ENCODE assay signal across 9 mouse cellular contexts in the genomic region with DNA sequence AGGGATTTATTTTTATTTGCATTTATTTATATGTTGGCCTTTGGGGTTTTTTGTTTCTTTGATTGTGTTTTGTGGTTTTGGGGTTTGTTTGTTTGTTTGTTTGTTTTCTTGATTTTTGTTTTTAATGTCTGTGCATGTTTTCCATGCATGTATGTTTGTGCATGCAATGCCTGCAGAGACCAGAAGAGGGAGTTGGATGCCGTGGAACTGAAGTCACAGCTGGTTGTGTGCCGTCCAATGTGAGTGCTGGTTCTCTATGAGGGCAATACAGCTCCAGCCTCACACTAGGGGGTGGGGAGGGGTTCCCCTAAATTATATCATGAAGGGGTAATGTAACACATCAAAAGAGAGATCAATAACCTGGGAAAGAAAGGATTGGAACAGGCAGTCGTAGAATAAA. TPM values are rescaled to one million over a fixed set of nuclear protein-coding genes. Genes with fewer than 3 reads are reported as not detected.
DNase-seq lines count a peak whose midpoint lies in the region; ATAC-seq lines count a peak whose summit lies in the region.
"Had no signal": no experiment of that assay in that cellular context is flagged by ENCODE, and none has a peak within 500 bp of the region (broad histone marks: within the 10 kb centered on the region; RNA-seq: fewer than 3 reads in every experiment).

No protein-coding gene starts in this region.

- 44% methylated on average over 3 of the region's 3 CpGs for WGBS in midbrain, embryonic 11.5 days
- WGBS in midbrain, embryonic 15.5 days, result 51% methylated on average over 3 of the region's 3 CpGs

- no peak overlapping the region for H3K27ac ChIP-seq in midbrain, embryonic 11.5 days (ENCODE audit: low read depth, low read length)
- H3K27ac ChIP-seq in midbrain, embryonic 15.5 days, result no peak overlapping the region
- H3K27ac ChIP-seq: heart, embryonic 13.5 days had no signal

- H3K9me3 ChIP-seq in midbrain, embryonic 11.5 days (ENCODE audit: control insufficient read depth, low read length), result no peaks in the 10 kb centered on the region
- no peaks in the 10 kb centered on the region for H3K9me3 ChIP-seq in midbrain, embryonic 15.5 days
- H3K9me3 ChIP-seq: heart, embryonic 13.5 days had no signal

- H3K4me2 ChIP-seq in midbrain, embryonic 11.5 days, result no peak overlapping the region
- H3K4me2 ChIP-seq in midbrain, embryonic 15.5 days, result no peak overlapping the region
- H3K4me2 ChIP-seq: heart, embryonic 13.5 days had no signal

- no peak for ATAC-seq in midbrain, embryonic 11.5 days (ENCODE audit: low FRiP score)
- ATAC-seq in midbrain, embryonic 15.5 days (replicated peaks), result no peak

- H3K36me3 ChIP-seq in midbrain, embryonic 11.5 days (ENCODE audit: control insufficient read depth, insufficient read depth, low read length), result no peaks in the 10 kb centered on the region
- no peaks in the 10 kb centered on the region for H3K36me3 ChIP-seq in midbrain, embryonic 15.5 days (replicated peaks)
- H3K36me3 ChIP-seq: heart, embryonic 13.5 days had no signal

- H3K4me1 ChIP-seq in midbrain, embryonic 11.5 days (ENCODE audit: control insufficient read depth, insufficient read depth, low read length), result no peaks in the 10 kb centered on the region
- peaks cover 11% of the 10 kb centered on the region for H3K4me1 ChIP-seq in midbrain, embryonic 15.5 days

- H3K4me3 ChIP-seq in midbrain, embryonic 11.5 days (ENCODE audit: low read depth, low read length), result no peak overlapping the region
- no peak overlapping the region for H3K4me3 ChIP-seq in midbrain, embryonic 15.5 days
- H3K4me3 ChIP-seq: heart, embryonic 13.5 days had no signal

- peak; percentile 43 to 52 for DNase-seq in cerebellum, postnatal 10 days
- DNase-seq in cerebellum, adult 9-11 months, result no peak
- DNase-seq in midbrain, embryonic 11.5 days (ENCODE audit: low spot score, missing footprints), result peak; percentile 89
- peak; percentile 20 for DNase-seq in forelimb bud, embryonic 11.5 days (ENCODE audit: low read depth, low spot score)
- DNase-seq in thymus, postnatal 0 days (ENCODE audit: low spot score), result peak; percentile 41
- no peak for DNase-seq in left cerebral cortex, adult 8-10 months (ENCODE audit: low spot score in 2 of 2)
- DNase-seq in layer of hippocampus, adult 9-11 months, result no peak

- H3K9ac ChIP-seq in midbrain, embryonic 11.5 days (ENCODE audit: low read length), result no peak overlapping the region
- no peak overlapping the region for H3K9ac ChIP-seq in midbrain, embryonic 15.5 days
- H3K9ac ChIP-seq: heart, embryonic 13.5 days had no signal

- no peaks in the 10 kb centered on the region for H3K27me3 ChIP-seq in midbrain, embryonic 11.5 days (ENCODE audit: control insufficient read depth, insufficient read depth, low read length)
- no peaks in the 10 kb centered on the region for H3K27me3 ChIP-seq in midbrain, embryonic 15.5 days (replicated peaks)
- H3K27me3 ChIP-seq: heart, embryonic 13.5 days had no signal

RNA-seq across cellular contexts. Expression of a gene that starts 58.2 kb away (rescaled TPM):
- polyA plus RNA-seq in midbrain, embryonic 11.5 days (2014; fragmentation: Nextera tagmentation; extraction: Ambion mirVana), result 23.6 and 25.1 TPM in 2 replicates
- polyA plus RNA-seq in midbrain, embryonic 15.5 days (2015; fragmentation: Nextera tagmentation; extraction: Ambion mirVana), result 15.6 and 15.9 TPM in 2 replicates
- polyA plus RNA-seq in thymus, postnatal 0 days (2015; fragmentation: Nextera tagmentation; extraction: Ambion mirVana), result 8.3 and 9.8 TPM in 2 replicates
- total RNA-seq in left cerebral cortex, adult 8-10 months (2022), result 10 to 100 TPM; 14.3 to 20.8 (median 16.9) TPM

Comparison
In these comparisons a context has a peak if more than half of its experiments do, and no peak if none do; other contexts are left out.
1. DNase-seq: peak in cerebellum, postnatal 10 days (2 of 2), midbrain, embryonic 11.5 days (single experiment), forelimb bud, embryonic 11.5 days (single experiment) and thymus, postnatal 0 days (single experiment); none in cerebellum, adult 9-11 months (single experiment), left cerebral cortex, adult 8-10 months (0 of 2) and layer of hippocampus, adult 9-11 months (single experiment).